Mouse (Mus musculus): ENCODE measurements around the gene Mib2. TPM values are rescaled to one million over a fixed set of nuclear protein-coding genes. Genes with fewer than 3 reads are reported as not detected.
A peak's percentile ranks its signal among the peaks of the same experiment; 100 is the strongest.

The Mib2 gene
- polyA plus RNA-seq, 1 experiment from 2014 or later, result 21.2 TPM

DNA sequence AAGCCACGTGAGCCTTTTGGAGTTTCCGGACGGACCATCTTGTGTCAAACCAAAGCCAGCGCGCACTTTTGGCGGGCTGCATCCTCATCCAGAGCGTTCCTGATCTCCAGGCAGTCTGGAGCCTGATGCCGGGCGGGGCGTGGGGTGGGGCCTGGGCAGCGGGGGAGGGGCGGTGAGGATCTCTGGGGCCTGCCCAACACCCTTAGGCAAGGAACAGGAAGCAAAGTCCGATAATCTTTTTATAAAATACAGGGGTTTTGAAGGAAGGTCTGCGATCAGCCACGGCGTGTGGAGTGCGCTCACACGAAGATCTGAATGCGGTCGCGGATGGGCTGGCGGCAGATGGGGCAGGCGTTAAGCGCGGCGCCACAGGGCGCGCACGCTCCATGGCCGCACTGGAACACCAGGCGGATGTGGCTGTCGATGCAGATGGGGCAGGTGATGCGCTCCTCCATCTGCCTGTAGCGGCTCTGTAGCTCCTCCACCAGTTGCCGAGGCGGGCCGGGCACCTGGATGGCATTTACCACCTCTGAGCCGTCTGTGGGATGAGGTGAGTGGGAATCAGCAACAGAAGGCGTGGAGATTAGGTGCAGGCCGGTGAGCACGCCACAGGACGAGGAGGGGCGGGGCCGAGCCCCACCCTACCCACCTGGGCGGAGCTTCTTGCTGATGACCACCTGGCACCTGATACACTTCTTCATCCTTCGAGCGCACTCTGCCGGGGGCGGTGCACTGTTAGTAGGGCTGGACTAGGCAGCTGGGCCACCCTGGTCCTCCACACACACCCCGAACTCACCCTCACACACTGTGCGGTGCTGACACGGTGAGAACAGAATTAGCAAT lies 14.3 kb downstream of the Mib2 start:
- H3K9me3 ChIP-seq (ENCODE audit: control insufficient read depth, low read length), result no peaks in the 10 kb centered on the region
- H3K9ac ChIP-seq (ENCODE audit: low read length), result peak overlapping the region; percentile 16
- ATAC-seq (replicated peaks; ENCODE audit: low FRiP score) (peak; percentile 39), DNase-seq (ENCODE audit: low spot score) (peak; percentile 84)
- H3K4me1 ChIP-seq (replicated peaks; ENCODE audit: control insufficient read depth, insufficient read depth, low read length), result peaks cover 18% of the 10 kb centered on the region
- peaks cover 50% of the 10 kb centered on the region for H3K27me3 ChIP-seq (ENCODE audit: control insufficient read depth, insufficient read depth, low read length)
- peak overlapping the region; percentile 59 for H3K4me2 ChIP-seq (ENCODE audit: low read depth, low read length, severe bottlenecking)
- 1% methylated on average over 52 of the region's 52 CpGs for WGBS
- H3K4me3 ChIP-seq (ENCODE audit: low read depth, low read length), result peak overlapping the region; percentile 32
- H3K27ac ChIP-seq (ENCODE audit: low read depth, low read length), result no peak overlapping the region
- no peaks in the 10 kb centered on the region; the same call in 1 of the 2 replicates for H3K36me3 ChIP-seq (ENCODE audit: control insufficient read depth, insufficient read depth, low read length)

GRCm38 (mm10) chr4:155654183-155654455 lies 14.9 kb downstream of the Mib2 start:
- Histone ChIP-seq H3K4me1 (replicated peaks; ENCODE audit: control insufficient read depth, insufficient read depth, low read length) (peaks cover 18% of the 10 kb centered on the region), H3K27ac (ENCODE audit: low read depth, low read length) (no peak overlapping the region), H3K9ac (ENCODE audit: low read length) (peak overlapping the region; percentile 16; the same call in 1 of the 2 replicates), H3K9me3 (ENCODE audit: control insufficient read depth, low read length) (no peaks in the 10 kb centered on the region), H3K36me3 (ENCODE audit: control insufficient read depth, insufficient read depth, low read length) (no peaks in the 10 kb centered on the region; the same call in 1 of the 2 replicates), H3K27me3 (ENCODE audit: control insufficient read depth, insufficient read depth, low read length) (peaks cover 50% of the 10 kb centered on the region), H3K4me2 (ENCODE audit: low read depth, low read length, severe bottlenecking) (peak overlapping the region; percentile 59), H3K4me3 (ENCODE audit: low read depth, low read length) (peak overlapping the region; percentile 32)
- DNase-seq (ENCODE audit: low spot score) (no peak), ATAC-seq (replicated peaks; ENCODE audit: low FRiP score) (no peak)
- WGBS, result 2% methylated on average over 6 of the region's 6 CpGs

GRCm38 (mm10) chr4:155653451-155654182 lies 15.4 kb downstream of the Mib2 start:
- Histone ChIP-seq H3K9me3 (ENCODE audit: control insufficient read depth, low read length) (no peaks in the 10 kb centered on the region), H3K27me3 (ENCODE audit: control insufficient read depth, insufficient read depth, low read length) (peaks cover 50% of the 10 kb centered on the region), H3K4me1 (replicated peaks; ENCODE audit: control insufficient read depth, insufficient read depth, low read length) (peaks cover 18% of the 10 kb centered on the region), H3K36me3 (ENCODE audit: control insufficient read depth, insufficient read depth, low read length) (peaks cover 2% of the 10 kb centered on the region), H3K4me3 (ENCODE audit: low read depth, low read length) (peak overlapping the region; percentile 30), H3K27ac (ENCODE audit: low read depth, low read length) (no peak overlapping the region), H3K4me2 (ENCODE audit: low read depth, low read length, severe bottlenecking) (peak overlapping the region; percentile 59), H3K9ac (ENCODE audit: low read length) (peak overlapping the region; percentile 53)
- 1% methylated on average over 31 of the region's 31 CpGs for WGBS
- ATAC-seq (replicated peaks; ENCODE audit: low FRiP score) (peak; percentile 52; the same call in 1 of the 2 replicates), DNase-seq (ENCODE audit: low spot score) (peak; percentile 70)

GRCm38 (mm10) chr4:155653086-155653450 lies 15.9 kb downstream of the Mib2 start, which contains the start of gene Mmp23:
Gene Mmp23, minus strand, starts transcription at chr4:155653384.
- Histone ChIP-seq H3K27ac (ENCODE audit: low read depth, low read length) (no peak within 1 kb of the TSS), H3K9me3 (ENCODE audit: control insufficient read depth, low read length) (no peaks in the 10 kb centered on the region), H3K4me2 (ENCODE audit: low read depth, low read length, severe bottlenecking) (peak within 1 kb of the TSS; percentile 59), H3K27me3 (ENCODE audit: control insufficient read depth, insufficient read depth, low read length) (peaks cover 50% of the 10 kb centered on the region), H3K4me1 (replicated peaks; ENCODE audit: control insufficient read depth, insufficient read depth, low read length) (peaks cover 18% of the 10 kb centered on the region), H3K36me3 (ENCODE audit: control insufficient read depth, insufficient read depth, low read length) (peaks cover 7% of the 10 kb centered on the region), H3K9ac (ENCODE audit: low read length) (peak within 1 kb of the TSS; percentile 53), H3K4me3 (ENCODE audit: low read depth, low read length) (peak within 1 kb of the TSS; percentile 32)
- ATAC-seq (replicated peaks; ENCODE audit: low FRiP score) (peak; percentile 57; the same call in 1 of the 2 replicates), DNase-seq (ENCODE audit: low spot score) (peak; percentile 80)
- WGBS, result under 1% methylated on average over 33 of the region's 33 CpGs

DNA sequence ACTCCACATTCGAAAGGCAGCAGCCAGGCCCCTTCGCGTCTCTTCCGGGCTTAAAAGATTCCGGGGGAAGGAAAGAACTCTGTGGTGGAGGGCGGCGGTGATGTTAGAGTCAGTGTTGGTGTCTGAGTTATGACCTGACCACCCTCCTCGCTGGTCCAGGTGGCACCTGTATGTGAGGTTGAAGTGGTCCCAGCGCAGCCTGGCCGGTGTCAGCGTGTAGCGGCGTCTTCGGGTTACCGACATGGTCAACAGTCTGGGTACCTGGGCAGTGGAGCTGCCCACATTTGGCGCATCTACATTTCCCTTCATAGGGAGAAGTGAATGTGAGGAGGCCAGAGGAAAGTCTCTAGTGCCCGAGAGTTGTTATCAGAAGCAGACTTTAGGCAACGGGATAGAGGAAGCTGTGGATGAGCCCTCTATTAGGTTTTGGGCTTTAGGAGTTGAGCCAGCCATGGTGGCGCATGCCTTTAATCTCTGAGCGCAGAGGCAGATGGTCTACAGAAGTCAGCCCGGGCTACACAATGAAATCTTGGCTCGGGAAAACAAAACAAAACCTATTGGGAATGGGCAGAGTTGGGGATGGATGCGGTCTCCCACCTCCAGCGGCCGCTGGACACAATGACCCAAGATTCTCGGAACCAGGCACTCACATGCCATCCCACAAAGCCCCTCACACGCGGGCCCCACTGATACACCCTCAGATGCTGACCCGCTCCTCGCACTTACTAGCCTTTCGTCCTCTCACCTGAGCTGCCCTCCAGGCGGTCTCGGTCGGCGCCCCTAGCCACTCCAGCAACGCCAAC lies 16.5 kb downstream of the Mib2 start:
- H3K36me3 ChIP-seq (ENCODE audit: control insufficient read depth, insufficient read depth, low read length), result peaks cover 7% of the 10 kb centered on the region
- DNase-seq (ENCODE audit: low spot score) (no peak), ATAC-seq (replicated peaks; ENCODE audit: low FRiP score) (0 out of 2 replicates have a peak, but pooled peaks have one; percentile 1)

DNA sequence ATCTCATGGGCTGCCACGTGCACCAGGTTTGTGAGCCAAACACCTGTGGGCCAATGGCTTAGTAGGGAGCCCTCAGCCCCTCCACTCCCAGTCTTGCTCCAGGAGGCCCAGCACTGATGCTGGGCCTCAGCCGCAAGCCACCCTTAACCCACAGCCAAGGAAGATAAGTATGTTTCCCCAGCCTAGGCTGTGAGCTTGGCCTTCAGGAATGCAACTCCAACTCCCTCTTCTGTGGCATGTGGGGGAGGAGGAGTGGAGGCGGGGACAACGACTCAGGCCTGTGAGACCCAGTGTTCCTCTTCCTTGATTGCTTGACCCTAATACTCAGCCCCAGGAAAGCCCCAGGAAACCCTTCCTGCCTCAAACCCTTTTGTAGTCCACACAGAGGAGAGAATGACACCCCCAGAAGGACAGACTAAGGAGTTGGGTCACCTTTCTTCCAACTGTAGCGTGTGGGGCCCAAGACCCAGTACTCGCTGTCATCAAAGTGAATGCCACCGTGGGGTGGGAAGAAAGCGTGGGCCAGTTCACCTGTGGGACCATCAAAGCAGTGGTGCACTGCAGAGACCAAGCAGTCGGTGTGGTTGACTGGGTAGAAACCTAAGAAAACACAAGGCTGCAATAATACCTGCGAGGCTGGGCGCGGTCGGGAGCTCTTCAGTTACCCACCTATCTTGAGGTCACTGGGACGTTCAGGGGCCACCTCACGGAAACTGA lies 17.3 kb downstream of the Mib2 start:
- H3K4me2 ChIP-seq (ENCODE audit: low read depth, low read length, severe bottlenecking), result no peak overlapping the region
- H3K9ac ChIP-seq (ENCODE audit: low read length), result no peak overlapping the region
- ATAC-seq (replicated peaks; ENCODE audit: low FRiP score) (no peak), DNase-seq (ENCODE audit: low spot score) (no peak)
- H3K36me3 ChIP-seq (ENCODE audit: control insufficient read depth, insufficient read depth, low read length), result peaks cover 7% of the 10 kb centered on the region
- no peak overlapping the region for H3K27ac ChIP-seq (ENCODE audit: low read depth, low read length)
- H3K9me3 ChIP-seq (ENCODE audit: control insufficient read depth, low read length), result no peaks in the 10 kb centered on the region
- H3K4me1 ChIP-seq (replicated peaks; ENCODE audit: control insufficient read depth, insufficient read depth, low read length), result peaks cover 18% of the 10 kb centered on the region
- H3K4me3 ChIP-seq (ENCODE audit: low read depth, low read length), result no peak overlapping the region
- peaks cover 50% of the 10 kb centered on the region for H3K27me3 ChIP-seq (ENCODE audit: control insufficient read depth, insufficient read depth, low read length)
- WGBS, result 65% methylated on average over 15 of the region's 15 CpGs

More for the DNA sequence above, 16.5 kb downstream of the Mib2 start:
- H3K4me3 ChIP-seq (ENCODE audit: low read depth, low read length), result peak overlapping the region; percentile 30
- 19% methylated on average over 36 of the region's 36 CpGs for WGBS
- peak overlapping the region; percentile 53 for H3K9ac ChIP-seq (ENCODE audit: low read length)
- H3K27me3 ChIP-seq (ENCODE audit: control insufficient read depth, insufficient read depth, low read length), result peaks cover 50% of the 10 kb centered on the region
- no peak overlapping the region for H3K27ac ChIP-seq (ENCODE audit: low read depth, low read length)
- H3K9me3 ChIP-seq (ENCODE audit: control insufficient read depth, low read length), result no peaks in the 10 kb centered on the region
- peaks cover 18% of the 10 kb centered on the region for H3K4me1 ChIP-seq (replicated peaks; ENCODE audit: control insufficient read depth, insufficient read depth, low read length)
- peak overlapping the region; percentile 59 for H3K4me2 ChIP-seq (ENCODE audit: low read depth, low read length, severe bottlenecking)

- Histone ChIP-seq H3K27me3 (ENCODE audit: control insufficient read depth, insufficient read depth, low read length) (peaks cover 32% of the 10 kb centered on the region), H3K9ac (ENCODE audit: low read length) (no peak overlapping the region), H3K27ac (ENCODE audit: low read depth, low read length) (no peak overlapping the region), H3K4me2 (ENCODE audit: low read depth, low read length, severe bottlenecking) (no peak overlapping the region), H3K4me3 (ENCODE audit: low read depth, low read length) (no peak overlapping the region), H3K36me3 (ENCODE audit: control insufficient read depth, insufficient read depth, low read length) (peaks cover 7% of the 10 kb centered on the region), H3K9me3 (ENCODE audit: control insufficient read depth, low read length) (no peaks in the 10 kb centered on the region), H3K4me1 (replicated peaks; ENCODE audit: control insufficient read depth, insufficient read depth, low read length) (peaks cover 12% of the 10 kb centered on the region)
- 92% methylated on average over 11 of the region's 11 CpGs for WGBS
- ATAC-seq (replicated peaks; ENCODE audit: low FRiP score), result no peak
- no peak for DNase-seq (ENCODE audit: low spot score)
Observed at GRCm38 (mm10) chr4:155649355-155649754, 19.6 kb downstream of the Mib2 start.

DNA sequence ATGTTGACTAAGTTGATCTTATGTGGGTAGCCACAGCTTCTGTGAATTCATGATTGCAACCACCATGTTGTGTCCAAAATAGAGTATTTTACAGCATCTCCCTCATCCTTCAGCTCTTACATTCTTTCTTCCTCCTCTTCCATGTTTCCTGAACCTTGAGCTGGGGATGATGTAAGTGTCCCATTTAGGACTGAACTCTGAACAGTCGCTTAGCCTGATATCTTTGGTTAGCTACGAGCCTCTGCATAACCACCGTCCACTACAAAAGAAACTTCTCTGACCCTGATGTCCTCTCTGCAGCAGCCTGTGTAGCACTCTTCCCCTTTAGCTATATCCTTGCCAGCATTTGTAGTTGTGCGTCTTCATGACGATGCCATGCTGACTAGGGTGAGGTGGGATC lies 23.3 kb downstream of the Mib2 start:
- H3K4me1 ChIP-seq (replicated peaks; ENCODE audit: control insufficient read depth, insufficient read depth, low read length), result no peaks in the 10 kb centered on the region
- ATAC-seq (replicated peaks; ENCODE audit: low FRiP score) (no peak), DNase-seq (ENCODE audit: low spot score) (no peak)
- no peak overlapping the region for H3K9ac ChIP-seq (ENCODE audit: low read length)
- peaks cover 16% of the 10 kb centered on the region for H3K36me3 ChIP-seq (ENCODE audit: control insufficient read depth, insufficient read depth, low read length)
- H3K9me3 ChIP-seq (ENCODE audit: control insufficient read depth, low read length), result no peaks in the 10 kb centered on the region
- no peak overlapping the region for H3K27ac ChIP-seq (ENCODE audit: low read depth, low read length)
- no peak overlapping the region for H3K4me3 ChIP-seq (ENCODE audit: low read depth, low read length)
- H3K27me3 ChIP-seq (ENCODE audit: control insufficient read depth, insufficient read depth, low read length), result no peaks in the 10 kb centered on the region
- 94% methylated on average over 5 of the region's 5 CpGs for WGBS
- H3K4me2 ChIP-seq (ENCODE audit: low read depth, low read length, severe bottlenecking), result no peak overlapping the region

Data from forebrain, embryonic 11.5 days (tissue).